Mouse (Mus musculus): ENCODE results near the gene Top2a. TPM values are rescaled to one million over a fixed set of nuclear protein-coding genes. Genes with fewer than 3 reads are reported as not detected.

The Top2a gene
- polyA plus RNA-seq, 1 experiment from 2014 or later = 476 TPM

- Histone ChIP-seq H3K36me3 (ENCODE audit: control insufficient read depth, insufficient read depth, low read length) (no peaks in the 10 kb centered on the region; the same call in 1 of the 2 replicates), H3K4me3 (ENCODE audit: low read depth, low read length) (no peak overlapping the region), H3K27ac (ENCODE audit: low read depth, low read length) (no peak overlapping the region), H3K9ac (ENCODE audit: low read length) (no peak overlapping the region), H3K27me3 (ENCODE audit: control insufficient read depth, insufficient read depth, low read length) (no peaks in the 10 kb centered on the region), H3K4me2 (ENCODE audit: low read depth, low read length, severe bottlenecking) (peak overlapping the region; percentile 8; the same call in 1 of the 2 replicates), H3K9me3 (ENCODE audit: control insufficient read depth, low read length) (no peaks in the 10 kb centered on the region), H3K4me1 (replicated peaks; ENCODE audit: control insufficient read depth, insufficient read depth, low read length) (peaks cover 18% of the 10 kb centered on the region; the same call in 1 of the 2 replicates)
- ATAC-seq (replicated peaks; ENCODE audit: low FRiP score) (no peak), DNase-seq (ENCODE audit: low spot score) (no peak)
- WGBS = 86% methylated on average over 6 of the region's 6 CpGs
Observed at GRCm38 (mm10) chr11:99043632-99044031, 19.6 kb upstream of the Top2a start.

- Histone ChIP-seq H3K36me3 (ENCODE audit: control insufficient read depth, insufficient read depth, low read length) (no peaks in the 10 kb centered on the region), H3K27me3 (ENCODE audit: control insufficient read depth, insufficient read depth, low read length) (no peaks in the 10 kb centered on the region), H3K9ac (ENCODE audit: low read length) (0 out of 2 replicates have a peak overlapping the region, but pooled peaks have one; percentile 9), H3K4me3 (ENCODE audit: low read depth, low read length) (peak overlapping the region; percentile 57), H3K4me2 (ENCODE audit: low read depth, low read length, severe bottlenecking) (peak overlapping the region; percentile 96), H3K27ac (ENCODE audit: low read depth, low read length) (peak overlapping the region; percentile 1; the same call in 1 of the 2 replicates), H3K4me1 (replicated peaks; ENCODE audit: control insufficient read depth, insufficient read depth, low read length) (peaks cover 18% of the 10 kb centered on the region; the same call in 1 of the 2 replicates), H3K9me3 (ENCODE audit: control insufficient read depth, low read length) (no peaks in the 10 kb centered on the region)
- 63% methylated on average over 12 of the region's 12 CpGs for WGBS
- ATAC-seq (replicated peaks; ENCODE audit: low FRiP score) = no peak
- DNase-seq (ENCODE audit: low spot score) = no peak
Observed at GRCm38 (mm10) chr11:99042834-99043431, 18.9 kb upstream of the Top2a start.

GRCm38 (mm10) chr11:99041841-99042780 is 18.1 kb upstream of the Top2a start:
- H3K4me1 ChIP-seq (replicated peaks; ENCODE audit: control insufficient read depth, insufficient read depth, low read length) = peaks cover 17% of the 10 kb centered on the region; the same call in 1 of the 2 replicates
- peak overlapping the region; percentile 93 for H3K9ac ChIP-seq (ENCODE audit: low read length)
- WGBS = 63% methylated on average over 16 of the region's 16 CpGs

GRCm38 (mm10) chr11:99041051-99041729 is 17.2 kb upstream of the Top2a start, which contains the start of gene Igfbp4:
Igfbp4 (plus strand) TSS chr11:99041244.
- Histone ChIP-seq H3K4me2 (ENCODE audit: low read depth, low read length, severe bottlenecking) (peak within 1 kb of the TSS; percentile 96), H3K4me1 (replicated peaks; ENCODE audit: control insufficient read depth, insufficient read depth, low read length) (peaks cover 17% of the 10 kb centered on the region; the same call in 1 of the 2 replicates), H3K9ac (ENCODE audit: low read length) (peak within 1 kb of the TSS; percentile 93), H3K27me3 (ENCODE audit: control insufficient read depth, insufficient read depth, low read length) (no peaks in the 10 kb centered on the region), H3K36me3 (ENCODE audit: control insufficient read depth, insufficient read depth, low read length) (no peaks in the 10 kb centered on the region), H3K4me3 (ENCODE audit: low read depth, low read length) (peak within 1 kb of the TSS; percentile 57), H3K27ac (ENCODE audit: low read depth, low read length) (peak within 1 kb of the TSS; percentile 82), H3K9me3 (ENCODE audit: control insufficient read depth, low read length) (no peaks in the 10 kb centered on the region)
- DNase-seq (ENCODE audit: low spot score) (peak; percentile 89), ATAC-seq (replicated peaks; ENCODE audit: low FRiP score) (peak; percentile 82)
- under 1% methylated on average over 60 of the region's 63 CpGs for WGBS

More at GRCm38 (mm10) chr11:99041841-99042780, 18.1 kb upstream of the Top2a start:
- Histone ChIP-seq H3K4me2 (ENCODE audit: low read depth, low read length, severe bottlenecking) (peak overlapping the region; percentile 96), H3K4me3 (ENCODE audit: low read depth, low read length) (peak overlapping the region; percentile 57), H3K27me3 (ENCODE audit: control insufficient read depth, insufficient read depth, low read length) (no peaks in the 10 kb centered on the region), H3K9me3 (ENCODE audit: control insufficient read depth, low read length) (no peaks in the 10 kb centered on the region), H3K27ac (ENCODE audit: low read depth, low read length) (peak overlapping the region; percentile 82), H3K36me3 (ENCODE audit: control insufficient read depth, insufficient read depth, low read length) (no peaks in the 10 kb centered on the region)
- DNase-seq (ENCODE audit: low spot score) (no peak), ATAC-seq (replicated peaks; ENCODE audit: low FRiP score) (no peak)

- H3K27ac ChIP-seq (ENCODE audit: low read depth, low read length) = peak overlapping the region; percentile 82
- peak overlapping the region; percentile 57 for H3K4me3 ChIP-seq (ENCODE audit: low read depth, low read length)
- H3K4me2 ChIP-seq (ENCODE audit: low read depth, low read length, severe bottlenecking) = peak overlapping the region; percentile 96
- no peaks in the 10 kb centered on the region for H3K9me3 ChIP-seq (ENCODE audit: control insufficient read depth, low read length)
- peak overlapping the region; percentile 93 for H3K9ac ChIP-seq (ENCODE audit: low read length)
- 2% methylated on average over 17 of the region's 17 CpGs for WGBS
- ATAC-seq (replicated peaks; ENCODE audit: low FRiP score) = peak; percentile 42
- peak; percentile 79 for DNase-seq (ENCODE audit: low spot score)
- no peaks in the 10 kb centered on the region for H3K27me3 ChIP-seq (ENCODE audit: control insufficient read depth, insufficient read depth, low read length)
- H3K4me1 ChIP-seq (replicated peaks; ENCODE audit: control insufficient read depth, insufficient read depth, low read length) = peaks cover 17% of the 10 kb centered on the region; the same call in 1 of the 2 replicates
- H3K36me3 ChIP-seq (ENCODE audit: control insufficient read depth, insufficient read depth, low read length) = no peaks in the 10 kb centered on the region
Observed at GRCm38 (mm10) chr11:99040346-99040974, 16.5 kb upstream of the Top2a start.

GRCm38 (mm10) chr11:99039782-99040181 is 15.8 kb upstream of the Top2a start:
- Histone ChIP-seq H3K4me3 (ENCODE audit: low read depth, low read length) (peak overlapping the region; percentile 57), H3K9ac (ENCODE audit: low read length) (peak overlapping the region; percentile 93), H3K4me2 (ENCODE audit: low read depth, low read length, severe bottlenecking) (peak overlapping the region; percentile 96), H3K4me1 (replicated peaks; ENCODE audit: control insufficient read depth, insufficient read depth, low read length) (peaks cover 17% of the 10 kb centered on the region; the same call in 1 of the 2 replicates), H3K27me3 (ENCODE audit: control insufficient read depth, insufficient read depth, low read length) (no peaks in the 10 kb centered on the region), H3K36me3 (ENCODE audit: control insufficient read depth, insufficient read depth, low read length) (no peaks in the 10 kb centered on the region), H3K27ac (ENCODE audit: low read depth, low read length) (peak overlapping the region; percentile 82), H3K9me3 (ENCODE audit: control insufficient read depth, low read length) (no peaks in the 10 kb centered on the region)
- ATAC-seq (replicated peaks; ENCODE audit: low FRiP score) (peak; percentile 85), DNase-seq (ENCODE audit: low spot score) (peak; percentile 92)
- whole genome bisulfite sequencing = under 1% methylated on average over 15 of the region's 15 CpGs

- ATAC-seq (replicated peaks; ENCODE audit: low FRiP score) = no peak
- WGBS = 86% methylated on average over 6 of the region's 6 CpGs
- Histone ChIP-seq H3K4me3 (ENCODE audit: low read depth, low read length) (no peak overlapping the region), H3K27me3 (ENCODE audit: control insufficient read depth, insufficient read depth, low read length) (no peaks in the 10 kb centered on the region), H3K4me2 (ENCODE audit: low read depth, low read length, severe bottlenecking) (no peak overlapping the region), H3K27ac (ENCODE audit: low read depth, low read length) (no peak overlapping the region), H3K9ac (ENCODE audit: low read length) (no peak overlapping the region; the same call in 1 of the 2 replicates), H3K9me3 (ENCODE audit: control insufficient read depth, low read length) (no peaks in the 10 kb centered on the region), H3K36me3 (ENCODE audit: control insufficient read depth, insufficient read depth, low read length) (no peaks in the 10 kb centered on the region), H3K4me1 (replicated peaks; ENCODE audit: control insufficient read depth, insufficient read depth, low read length) (peaks cover 3% of the 10 kb centered on the region; the same call in 1 of the 2 replicates)
- DNase-seq (ENCODE audit: low spot score) = no peak
Observed at GRCm38 (mm10) chr11:99036254-99036653, 12.3 kb upstream of the Top2a start.
